Mouse (Mus musculus): ENCODE data around the gene Slc31a2. TPM values are rescaled to one million over a fixed set of nuclear protein-coding genes. Genes with fewer than 3 reads are reported as not detected.

Slc31a2 gene
- polyA plus RNA-seq, 1 experiment from 2014 or later: 12.6 TPM

DNA sequence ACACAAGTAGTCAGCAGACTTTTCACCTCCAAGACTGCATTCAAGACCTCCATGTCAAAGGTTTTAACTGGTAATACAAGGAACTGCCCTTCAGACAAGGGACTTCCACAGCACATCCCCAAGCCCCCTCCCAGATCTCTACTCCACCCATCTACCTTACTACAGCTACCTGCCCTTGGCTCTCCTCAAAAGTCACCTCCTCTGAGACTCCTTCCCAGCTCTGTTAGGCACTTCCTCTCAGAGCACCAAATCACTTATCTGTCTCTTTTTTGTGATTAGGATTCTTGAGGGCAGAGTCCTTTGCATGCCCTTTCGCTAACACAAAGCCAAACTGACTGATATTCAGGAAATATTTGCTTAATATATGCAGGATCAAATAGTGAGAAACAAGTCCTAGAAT, 43.9 kb downstream of the Slc31a2 start:
- Histone ChIP-seq H3K4me2 (replicated peaks) (no peak overlapping the region), H3K4me3 (replicated peaks; ENCODE audit: low read length) (no peak overlapping the region), H3K9ac (no peak overlapping the region), H3K36me3 (replicated peaks; ENCODE audit: control insufficient read depth, insufficient read depth) (peaks cover 74% of the 10 kb centered on the region), H3K4me1 (replicated peaks; ENCODE audit: control insufficient read depth, insufficient read depth, low read length) (no peaks in the 10 kb centered on the region), H3K27ac (no peak overlapping the region), H3K9me3 (ENCODE audit: control insufficient read depth, low read length) (no peaks in the 10 kb centered on the region), H3K27me3 (ENCODE audit: control insufficient read depth, insufficient read depth, low read length) (no peaks in the 10 kb centered on the region)
- ATAC-seq (ENCODE audit: low FRiP score) (no peak), DNase-seq (ENCODE audit: low spot score) (no peak)
- 80% methylated on average over 1 of the region's 1 CpGs for WGBS

DNA sequence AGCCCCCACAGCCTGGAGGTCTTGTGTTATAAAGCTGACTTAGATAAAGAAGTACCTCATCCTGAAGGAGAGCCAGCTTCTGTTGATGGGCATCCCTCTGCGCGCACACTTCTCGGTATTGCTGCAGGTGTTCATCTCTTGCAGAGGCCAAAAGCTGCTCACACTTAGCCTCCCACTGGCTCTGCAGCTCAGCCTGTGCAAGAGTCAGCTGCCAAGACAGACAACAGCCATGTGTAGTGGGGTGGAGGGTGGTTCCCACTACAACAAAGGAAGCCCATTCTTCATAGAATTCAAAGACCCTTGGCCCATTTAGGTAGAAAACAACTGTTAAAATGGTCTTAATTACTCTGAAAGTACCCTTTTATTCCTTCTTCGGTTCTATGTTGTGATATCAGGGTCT, 44.5 kb downstream of the Slc31a2 start:
- H3K4me1 ChIP-seq (replicated peaks; ENCODE audit: control insufficient read depth, insufficient read depth, low read length): no peaks in the 10 kb centered on the region
- H3K9me3 ChIP-seq (ENCODE audit: control insufficient read depth, low read length): no peaks in the 10 kb centered on the region
- no peak overlapping the region for H3K4me3 ChIP-seq (replicated peaks; ENCODE audit: low read length)
- no peaks in the 10 kb centered on the region for H3K27me3 ChIP-seq (ENCODE audit: control insufficient read depth, insufficient read depth, low read length)
- H3K9ac ChIP-seq: no peak overlapping the region
- peaks cover 73% of the 10 kb centered on the region for H3K36me3 ChIP-seq (replicated peaks; ENCODE audit: control insufficient read depth, insufficient read depth)
- ATAC-seq (ENCODE audit: low FRiP score) (no peak), DNase-seq (ENCODE audit: low spot score) (no peak)
- no peak overlapping the region for H3K4me2 ChIP-seq (replicated peaks)
- 66% methylated on average over 4 of the region's 4 CpGs for WGBS
- no peak overlapping the region for H3K27ac ChIP-seq

DNA sequence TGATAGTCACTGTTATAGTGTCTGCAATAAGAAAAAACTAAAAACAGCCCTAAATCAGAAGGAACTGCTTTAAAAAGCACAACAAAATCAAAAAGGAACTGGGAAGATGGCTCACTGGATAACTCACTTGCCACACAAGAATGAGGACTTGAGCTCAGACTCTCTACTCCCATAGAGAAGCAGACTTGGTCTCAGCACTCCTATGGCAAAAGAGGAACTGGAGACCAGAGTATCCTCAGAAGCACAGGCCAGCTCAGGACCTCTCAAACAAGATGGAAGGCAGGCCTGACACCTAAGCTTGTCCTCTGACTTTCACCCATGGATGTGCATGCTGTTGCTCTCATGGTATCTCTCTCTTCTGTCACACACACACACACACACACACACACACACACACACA, 46.0 kb downstream of the Slc31a2 start:
- Histone ChIP-seq H3K9me3 (ENCODE audit: control insufficient read depth, low read length) (no peaks in the 10 kb centered on the region), H3K27ac (no peak overlapping the region), H3K27me3 (ENCODE audit: control insufficient read depth, insufficient read depth, low read length) (no peaks in the 10 kb centered on the region), H3K4me1 (replicated peaks; ENCODE audit: control insufficient read depth, insufficient read depth, low read length) (no peaks in the 10 kb centered on the region), H3K36me3 (replicated peaks; ENCODE audit: control insufficient read depth, insufficient read depth) (peaks cover 73% of the 10 kb centered on the region), H3K4me3 (replicated peaks; ENCODE audit: low read length) (no peak overlapping the region), H3K9ac (no peak overlapping the region), H3K4me2 (replicated peaks) (no peak overlapping the region)
- ATAC-seq (ENCODE audit: low FRiP score) (no peak), DNase-seq (ENCODE audit: low spot score) (no peak)

DNA sequence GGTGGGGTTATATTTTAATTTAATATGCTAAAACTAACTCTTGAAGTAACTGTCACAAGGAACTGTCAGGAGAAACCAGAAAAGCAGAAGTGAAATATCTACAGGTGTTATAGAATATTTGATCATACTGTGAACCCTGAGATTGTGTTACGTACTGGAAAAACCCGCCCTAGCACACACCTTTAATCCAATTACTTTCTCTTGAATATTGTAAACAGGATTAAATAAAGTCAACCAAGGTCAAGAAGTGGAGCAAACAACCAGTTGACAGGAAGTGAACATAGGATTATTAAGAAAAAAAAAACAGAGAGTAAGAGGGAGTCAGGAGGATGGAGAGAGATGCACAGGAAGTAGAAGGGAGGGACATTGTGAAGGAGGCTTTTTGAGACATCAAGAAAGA, 50.5 kb downstream of the Slc31a2 start:
- ATAC-seq (ENCODE audit: low FRiP score): no peak
- no peaks in the 10 kb centered on the region for H3K27me3 ChIP-seq (ENCODE audit: control insufficient read depth, insufficient read depth, low read length)
- H3K4me2 ChIP-seq (replicated peaks): no peak overlapping the region
- H3K9ac ChIP-seq: no peak overlapping the region
- H3K36me3 ChIP-seq (replicated peaks; ENCODE audit: control insufficient read depth, insufficient read depth): peaks cover 47% of the 10 kb centered on the region
- H3K9me3 ChIP-seq (ENCODE audit: control insufficient read depth, low read length): no peaks in the 10 kb centered on the region
- WGBS: 98% methylated on average over 2 of the region's 2 CpGs
- no peak overlapping the region for H3K4me3 ChIP-seq (replicated peaks; ENCODE audit: low read length)
- no peak for DNase-seq (ENCODE audit: low spot score)
- no peak overlapping the region for H3K27ac ChIP-seq
- no peaks in the 10 kb centered on the region for H3K4me1 ChIP-seq (replicated peaks; ENCODE audit: control insufficient read depth, insufficient read depth, low read length)

DNA sequence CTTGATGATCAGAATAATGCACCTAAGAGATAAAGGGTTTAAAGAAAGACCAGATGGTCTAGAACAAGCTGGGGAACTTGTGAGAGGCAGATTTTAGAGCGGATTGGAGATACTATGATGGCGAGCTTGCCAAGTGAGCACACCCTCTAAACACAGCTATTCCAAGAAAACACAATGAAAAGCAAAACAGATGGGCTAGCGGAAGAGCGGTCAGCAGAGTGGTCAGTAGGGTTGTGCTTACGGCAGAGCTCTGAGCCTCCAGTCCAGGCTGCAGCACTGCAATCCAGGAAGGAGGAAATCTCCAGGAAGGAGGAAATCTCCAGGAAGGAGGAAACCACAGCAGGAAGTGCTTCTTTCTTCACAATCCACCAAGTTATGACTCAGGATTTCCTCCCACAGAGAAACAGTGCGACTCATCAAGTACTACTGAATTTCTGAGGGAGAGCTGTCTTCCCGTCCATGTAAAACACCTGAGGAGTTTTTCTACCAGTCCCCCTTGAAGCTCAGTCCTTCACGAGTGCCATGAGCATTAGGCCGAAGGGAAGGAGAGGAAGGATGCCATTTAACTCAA, 51.4 kb downstream of the Slc31a2 start:
- no peak overlapping the region for H3K4me2 ChIP-seq (replicated peaks)
- no peaks in the 10 kb centered on the region for H3K9me3 ChIP-seq (ENCODE audit: control insufficient read depth, low read length)
- no peak for DNase-seq (ENCODE audit: low spot score)
- peaks cover 50% of the 10 kb centered on the region for H3K36me3 ChIP-seq (replicated peaks; ENCODE audit: control insufficient read depth, insufficient read depth)
- no peaks in the 10 kb centered on the region for H3K27me3 ChIP-seq (ENCODE audit: control insufficient read depth, insufficient read depth, low read length)
- 89% methylated on average over 9 of the region's 9 CpGs for WGBS
- H3K4me1 ChIP-seq (replicated peaks; ENCODE audit: control insufficient read depth, insufficient read depth, low read length): no peaks in the 10 kb centered on the region
- no peak overlapping the region for H3K9ac ChIP-seq
- H3K27ac ChIP-seq: no peak overlapping the region
- no peak overlapping the region for H3K4me3 ChIP-seq (replicated peaks; ENCODE audit: low read length)
- no peak for ATAC-seq (ENCODE audit: low FRiP score)

DNA sequence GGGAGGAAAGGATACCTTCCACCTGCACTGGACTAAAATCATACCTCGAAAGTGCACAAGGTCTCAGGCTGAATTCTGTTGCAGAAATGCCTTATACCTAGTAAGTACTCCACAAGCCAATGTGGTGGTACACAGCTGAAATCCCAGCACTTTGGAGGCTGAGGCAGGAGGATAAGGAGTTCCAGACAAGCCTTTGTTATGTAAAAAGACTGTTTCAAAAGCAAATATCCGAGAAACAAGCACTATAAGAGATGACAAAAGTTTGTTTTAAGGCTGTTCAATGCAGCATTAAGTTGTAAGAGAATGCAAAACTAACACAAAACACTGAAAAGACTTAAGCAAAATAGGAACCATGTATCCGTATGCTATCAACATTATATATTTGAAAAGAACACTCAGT, 52.2 kb downstream of the Slc31a2 start:
- H3K36me3 ChIP-seq (replicated peaks; ENCODE audit: control insufficient read depth, insufficient read depth): peaks cover 53% of the 10 kb centered on the region
- no peaks in the 10 kb centered on the region for H3K9me3 ChIP-seq (ENCODE audit: control insufficient read depth, low read length)
- no peak for ATAC-seq (ENCODE audit: low FRiP score)
- DNase-seq (ENCODE audit: low spot score): no peak
- H3K4me3 ChIP-seq (replicated peaks; ENCODE audit: low read length): no peak overlapping the region
- H3K27ac ChIP-seq: no peak overlapping the region
- H3K27me3 ChIP-seq (ENCODE audit: control insufficient read depth, insufficient read depth, low read length): no peaks in the 10 kb centered on the region
- WGBS: 81% methylated on average over 3 of the region's 3 CpGs
- no peak overlapping the region for H3K4me2 ChIP-seq (replicated peaks)
- no peak overlapping the region for H3K9ac ChIP-seq
- no peaks in the 10 kb centered on the region for H3K4me1 ChIP-seq (replicated peaks; ENCODE audit: control insufficient read depth, insufficient read depth, low read length)

DNA sequence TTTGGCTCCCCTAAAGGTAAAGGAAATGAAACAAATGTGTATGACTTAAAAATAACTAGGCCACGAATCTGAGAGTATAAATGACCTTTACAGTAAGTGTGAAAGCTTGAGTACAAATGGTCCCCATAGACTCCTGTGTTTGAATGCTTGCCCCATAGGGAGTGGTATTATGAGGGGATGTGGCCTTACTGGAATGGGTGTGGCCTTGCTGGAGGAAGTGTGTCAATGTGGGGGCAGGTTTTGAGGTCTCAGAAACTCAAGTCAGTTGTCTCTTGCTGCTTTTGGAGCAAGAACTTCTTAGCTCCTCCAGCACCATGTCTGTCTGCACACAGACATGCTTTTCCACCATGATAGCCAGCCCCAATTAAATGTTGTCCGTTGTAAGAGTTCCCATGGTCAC, 54.1 kb downstream of the Slc31a2 start:
- Histone ChIP-seq H3K27ac (no peak overlapping the region), H3K9ac (no peak overlapping the region), H3K9me3 (ENCODE audit: control insufficient read depth, low read length) (no peaks in the 10 kb centered on the region), H3K4me2 (replicated peaks) (no peak overlapping the region), H3K27me3 (ENCODE audit: control insufficient read depth, insufficient read depth, low read length) (no peaks in the 10 kb centered on the region), H3K4me3 (replicated peaks; ENCODE audit: low read length) (no peak overlapping the region), H3K4me1 (replicated peaks; ENCODE audit: control insufficient read depth, insufficient read depth, low read length) (no peaks in the 10 kb centered on the region), H3K36me3 (replicated peaks; ENCODE audit: control insufficient read depth, insufficient read depth) (peaks cover 64% of the 10 kb centered on the region)
- ATAC-seq (ENCODE audit: low FRiP score) (no peak), DNase-seq (ENCODE audit: low spot score) (no peak)
- 93% methylated on average over 2 of the region's 2 CpGs for WGBS

DNA sequence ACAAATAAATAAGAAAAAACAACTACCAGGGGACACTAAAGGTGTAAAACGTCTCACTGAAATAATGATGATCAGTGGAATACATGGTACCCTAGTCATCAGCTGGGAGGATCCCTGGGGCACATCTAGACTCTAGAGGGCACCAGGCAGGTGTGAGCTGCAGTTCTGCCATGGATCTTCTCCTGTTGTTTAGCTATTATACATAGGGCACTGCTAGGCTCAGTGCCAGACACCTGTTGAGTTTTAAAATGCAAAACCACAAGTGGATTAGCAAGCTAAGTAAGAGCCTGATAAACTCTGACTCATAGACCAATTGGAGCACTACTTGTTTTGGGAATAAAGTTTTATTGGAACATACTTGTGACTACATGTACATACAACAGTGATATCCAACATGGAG, 55.9 kb downstream of the Slc31a2 start:
- DNase-seq (ENCODE audit: low spot score) (no peak), ATAC-seq (ENCODE audit: low FRiP score) (no peak)
- Histone ChIP-seq H3K4me3 (replicated peaks; ENCODE audit: low read length) (no peak overlapping the region), H3K4me1 (replicated peaks; ENCODE audit: control insufficient read depth, insufficient read depth, low read length) (no peaks in the 10 kb centered on the region), H3K27me3 (ENCODE audit: control insufficient read depth, insufficient read depth, low read length) (no peaks in the 10 kb centered on the region), H3K4me2 (replicated peaks) (no peak overlapping the region), H3K9ac (no peak overlapping the region), H3K9me3 (ENCODE audit: control insufficient read depth, low read length) (no peaks in the 10 kb centered on the region), H3K27ac (no peak overlapping the region), H3K36me3 (replicated peaks; ENCODE audit: control insufficient read depth, insufficient read depth) (peaks cover 64% of the 10 kb centered on the region)
- WGBS: 80% methylated on average over 1 of the region's 1 CpGs

DNA sequence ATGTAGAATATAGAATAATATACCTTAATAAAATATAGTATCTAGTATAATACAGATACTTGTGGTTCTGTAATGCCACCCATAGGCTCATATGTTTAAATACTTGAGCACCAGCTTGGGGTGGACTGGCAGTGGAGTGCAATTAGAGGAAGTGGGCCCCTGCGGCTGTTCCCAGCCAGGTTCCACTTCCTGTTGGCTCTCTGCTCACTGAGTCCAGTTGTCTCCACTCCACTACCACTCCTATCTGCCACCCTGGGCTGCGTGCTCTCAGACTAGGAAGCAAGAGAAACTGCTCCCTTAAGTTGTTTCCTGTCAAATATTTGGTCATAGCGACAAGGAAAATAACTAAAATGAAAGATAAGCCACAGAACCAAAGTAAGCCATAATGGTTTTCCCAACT, 60.3 kb downstream of the Slc31a2 start:
- no peak for ATAC-seq (ENCODE audit: low FRiP score)
- no peak for DNase-seq (ENCODE audit: low spot score)

DNA sequence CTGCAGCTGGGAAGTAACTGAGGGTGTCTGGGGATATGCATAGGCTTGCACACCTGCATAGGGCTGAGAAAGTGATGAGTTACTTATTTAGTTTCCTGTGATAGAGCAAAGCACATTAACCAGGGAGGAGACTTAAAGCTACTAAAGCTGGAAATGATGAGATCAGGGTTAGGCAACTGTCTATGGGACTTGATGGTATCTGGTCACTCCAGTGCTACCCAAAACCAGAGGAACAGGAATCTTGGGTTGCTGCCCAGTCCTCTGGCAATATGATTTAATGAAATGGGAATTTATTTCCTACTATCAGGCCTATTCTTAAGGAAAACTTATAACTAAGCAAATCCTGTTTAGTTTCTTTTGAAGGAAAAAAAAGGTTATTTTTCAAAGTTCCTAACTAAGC, 63.7 kb downstream of the Slc31a2 start:
- Histone ChIP-seq H3K4me1 (replicated peaks; ENCODE audit: control insufficient read depth, insufficient read depth, low read length) (no peaks in the 10 kb centered on the region), H3K27me3 (ENCODE audit: control insufficient read depth, insufficient read depth, low read length) (no peaks in the 10 kb centered on the region), H3K9me3 (ENCODE audit: control insufficient read depth, low read length) (no peaks in the 10 kb centered on the region), H3K36me3 (replicated peaks; ENCODE audit: control insufficient read depth, insufficient read depth) (peaks cover 91% of the 10 kb centered on the region), H3K4me3 (replicated peaks; ENCODE audit: low read length) (no peak overlapping the region), H3K27ac (no peak overlapping the region), H3K4me2 (replicated peaks) (no peak overlapping the region), H3K9ac (no peak overlapping the region)
- ATAC-seq (ENCODE audit: low FRiP score) (no peak), DNase-seq (ENCODE audit: low spot score) (no peak)

More for the DNA sequence above, 60.3 kb downstream of the Slc31a2 start:
- peaks cover 89% of the 10 kb centered on the region for H3K36me3 ChIP-seq (replicated peaks; ENCODE audit: control insufficient read depth, insufficient read depth)
- no peaks in the 10 kb centered on the region for H3K4me1 ChIP-seq (replicated peaks; ENCODE audit: control insufficient read depth, insufficient read depth, low read length)
- 92% methylated on average over 3 of the region's 3 CpGs for WGBS
- no peaks in the 10 kb centered on the region for H3K27me3 ChIP-seq (ENCODE audit: control insufficient read depth, insufficient read depth, low read length)
- H3K4me3 ChIP-seq (replicated peaks; ENCODE audit: low read length): no peak overlapping the region
- H3K9me3 ChIP-seq (ENCODE audit: control insufficient read depth, low read length): no peaks in the 10 kb centered on the region
- H3K9ac ChIP-seq: no peak overlapping the region
- no peak overlapping the region for H3K4me2 ChIP-seq (replicated peaks)
- no peak overlapping the region for H3K27ac ChIP-seq
